Mouse (Mus musculus) v-Abl transformed pro-B cells (cell line): ENCODE measurements at regions not wholly inside any gene's neighbourhood (a gene's known extent, or its start where the extent isn't known, plus 50 kb on each side); places are given as distances from the start of the nearest gene placed in this dataset.

ENCODE experiments used
- in situ Hi-C, 2 experiments: fragments of 400-800 bp; cut with MboI; formaldehyde crosslinking; loops; one replicate each; pipeline ENCODE4 v1.15.1; 2025; ENCODE audit not compliant: unreplicated experiment in 2 of 2

DNA sequence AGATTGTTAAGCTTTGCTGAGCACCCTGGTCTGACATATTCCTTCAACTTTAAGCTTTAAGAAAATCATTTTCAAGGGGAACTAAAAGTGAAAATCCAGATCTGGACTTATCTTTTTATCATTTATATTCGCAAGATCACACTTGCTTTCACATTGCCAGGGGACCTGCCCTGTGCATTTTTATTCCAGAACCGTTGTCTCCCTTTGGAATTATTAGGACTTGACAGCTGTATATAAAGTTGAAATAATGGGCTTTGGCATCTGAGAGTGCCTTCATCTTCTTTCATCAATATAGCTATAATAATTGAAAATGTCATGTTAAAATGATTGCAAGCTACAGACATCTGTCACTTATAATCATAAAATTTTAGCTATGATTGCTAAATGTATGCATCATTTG, 276.8 kb upstream of the Olfm3 start:
- in situ Hi-C loops: no loop called here

DNA sequence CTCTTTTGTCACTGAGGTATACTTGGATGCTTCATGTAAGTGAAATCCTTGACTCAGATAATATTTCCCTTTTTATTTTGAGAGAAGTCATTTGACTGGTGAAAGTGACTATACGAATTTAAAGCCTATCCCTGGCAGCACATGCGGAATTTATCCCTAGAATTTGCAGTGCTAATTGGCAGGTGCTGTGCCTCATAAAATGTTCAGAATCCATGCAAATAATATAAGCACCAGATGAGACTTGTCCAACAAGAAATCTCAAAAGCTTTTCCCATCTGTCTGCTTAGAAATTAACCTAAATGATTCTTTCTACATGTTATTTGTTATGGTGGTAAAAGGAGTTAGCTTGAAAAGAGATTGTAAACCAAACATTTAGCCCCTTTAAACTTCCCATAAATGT, 268.5 kb upstream of the Olfm3 start:
- in situ Hi-C loops: no loop called here

DNA sequence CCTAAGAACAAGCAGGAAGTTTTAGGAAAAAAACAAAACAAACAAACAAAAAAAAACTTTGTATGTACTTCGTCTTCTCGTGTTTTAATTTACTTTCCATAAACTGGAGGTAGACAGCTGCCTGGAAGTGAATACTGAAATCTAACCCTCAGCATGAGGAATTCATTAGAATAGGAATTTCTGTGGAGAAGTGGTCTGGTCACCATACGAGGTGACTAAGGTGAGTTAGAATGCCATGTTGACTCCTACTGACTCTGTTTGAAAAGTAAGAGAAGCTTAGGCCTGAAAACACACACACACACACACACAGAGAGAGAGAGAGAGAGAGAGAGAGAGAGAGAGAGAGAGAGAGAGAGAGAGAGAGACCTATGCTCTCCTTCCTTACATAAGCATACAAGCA, 255.9 kb upstream of the Olfm3 start:
- in situ Hi-C loops: no loop called here

DNA sequence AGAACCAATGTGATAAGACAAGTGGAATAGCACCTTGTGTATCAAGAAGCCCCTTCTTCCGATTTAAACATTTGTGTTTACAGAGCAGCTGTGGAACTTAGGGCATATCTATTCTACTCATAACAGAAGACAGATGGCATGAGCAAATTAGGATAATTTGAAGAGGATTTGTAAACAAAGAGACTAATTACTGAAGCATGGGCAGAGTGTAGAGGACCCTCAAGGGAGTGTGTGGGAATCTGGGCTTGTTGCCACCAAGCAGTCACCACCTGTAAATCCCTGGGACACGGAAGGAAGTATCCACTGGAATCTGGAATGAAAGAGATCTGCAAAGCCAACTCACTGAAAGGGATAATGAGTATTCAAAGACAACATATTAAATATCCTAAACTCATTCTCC, 205.9 kb upstream of the Olfm3 start:
- in situ Hi-C loops: no loop called here

DNA sequence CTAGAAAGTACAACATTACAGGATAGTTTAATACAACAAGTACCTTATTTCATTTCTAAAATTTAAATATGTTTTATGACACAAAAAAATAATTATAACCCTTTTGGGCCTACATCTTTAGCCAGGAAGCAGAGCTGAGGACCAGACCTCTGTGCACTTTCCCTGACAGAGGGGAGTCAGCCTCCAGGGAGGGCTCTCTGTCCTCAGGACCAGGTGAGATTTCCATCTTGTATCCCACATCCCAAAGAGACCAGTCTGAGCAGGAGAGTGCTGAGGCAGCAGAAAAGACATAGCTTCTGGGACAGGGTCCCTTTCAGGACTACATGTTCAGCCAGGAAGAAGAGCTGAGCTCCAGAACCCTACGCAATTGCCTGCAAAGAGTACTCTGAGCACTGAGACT, 178.7 kb upstream of the Olfm3 start:
- in situ Hi-C loops: no loop called here

DNA sequence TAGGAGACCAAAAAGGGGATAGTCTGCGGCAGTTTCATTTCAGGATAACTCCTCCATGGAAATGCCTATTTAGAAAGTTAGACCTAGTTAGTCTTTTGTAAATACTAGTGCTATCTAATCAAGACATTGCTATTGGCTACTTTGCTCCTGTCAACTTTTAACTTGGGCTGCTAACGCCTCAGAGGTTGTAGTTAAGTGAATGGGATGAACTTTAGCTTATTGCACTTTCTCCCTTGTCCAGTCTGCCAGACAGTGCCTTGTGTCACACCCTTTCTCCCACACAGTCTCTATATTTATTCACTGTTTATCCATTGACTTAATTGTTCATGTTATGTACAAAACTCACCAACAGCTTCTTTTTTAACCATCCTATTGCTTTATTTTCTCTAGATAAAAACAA, 167.5 kb upstream of the Olfm3 start:
- in situ Hi-C loops: no loop called here

DNA sequence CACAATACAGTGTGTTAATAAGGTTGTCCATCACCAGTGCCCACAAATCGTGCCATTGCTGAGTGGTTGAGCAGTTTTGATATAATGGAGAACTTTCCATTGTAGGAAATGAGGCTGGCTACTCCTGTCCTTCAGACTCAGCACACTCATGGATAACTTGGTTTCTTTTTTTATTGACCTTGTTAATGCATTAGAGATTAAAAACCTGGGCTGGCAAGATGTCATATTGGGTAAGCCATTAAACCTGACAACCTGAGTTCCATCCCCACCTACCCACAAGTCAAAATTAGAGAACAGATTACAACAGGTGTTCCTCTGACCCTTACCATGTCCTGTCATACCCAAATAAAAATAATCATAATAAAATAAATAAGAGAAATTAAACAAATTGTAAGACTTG, 159.7 kb upstream of the Olfm3 start:
- in situ Hi-C loops: no loop called here

DNA sequence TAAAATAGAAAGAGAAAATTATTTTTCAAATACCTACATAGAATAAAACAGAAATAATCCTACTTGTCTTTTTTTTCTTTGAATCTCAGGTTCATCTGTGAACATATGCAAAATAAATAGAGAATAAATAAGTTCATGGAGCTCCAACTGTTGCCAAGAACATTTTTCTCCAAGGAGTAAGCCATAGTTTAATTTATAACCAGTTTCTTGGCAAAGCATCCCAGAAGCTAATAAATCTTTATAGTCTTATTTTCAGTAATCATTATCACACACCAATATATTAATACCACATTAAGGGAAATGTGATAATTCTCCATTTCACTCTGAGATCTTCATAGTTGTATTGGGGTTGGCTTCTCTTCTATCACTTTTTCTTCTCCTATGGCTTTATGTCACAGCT, 158.7 kb upstream of the Olfm3 start:
- in situ Hi-C loops: no loop called here

DNA sequence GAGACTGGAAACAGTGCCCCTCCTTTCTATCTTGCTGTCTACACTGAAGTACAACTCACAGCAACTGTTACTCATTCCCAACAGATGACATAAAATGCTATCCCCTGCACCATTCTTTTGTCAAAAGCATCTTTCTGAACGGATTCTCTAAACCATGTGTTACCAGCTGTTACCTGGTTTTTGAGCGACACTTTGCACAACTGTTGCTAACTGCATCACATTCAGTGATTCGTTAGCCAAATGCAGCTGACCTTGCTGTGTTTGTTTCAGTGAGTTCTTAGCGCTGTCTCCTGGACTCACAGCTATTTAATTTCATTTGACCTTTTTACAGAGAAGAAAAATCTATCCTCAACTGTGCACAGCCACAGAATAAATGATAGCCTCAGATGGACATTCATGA, 146.6 kb upstream of the Olfm3 start:
- in situ Hi-C loops: loop anchor here in 1 of 2 experiments (25.0 kb wide), 1 partner anchor 1205 kb away; no protein-coding TSS in a partner anchor

DNA sequence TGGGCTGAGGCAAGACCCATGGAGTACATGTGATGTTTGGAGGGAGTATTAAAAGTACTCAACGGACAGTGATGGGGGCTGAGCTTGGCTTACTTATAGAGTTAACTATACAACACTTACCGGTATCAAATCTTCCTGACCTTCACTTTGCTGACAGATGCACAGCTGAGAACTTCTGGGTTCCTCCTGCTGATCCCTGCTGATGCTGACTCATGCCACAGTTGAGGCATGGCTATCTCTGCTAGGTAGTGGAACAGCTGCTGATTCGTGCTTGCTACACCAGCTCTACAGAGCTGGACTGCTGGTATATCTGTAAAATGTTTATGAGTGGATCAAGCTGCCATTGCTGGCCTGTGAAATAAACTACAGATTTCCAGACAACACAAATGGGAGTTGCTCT, 145.3 kb upstream of the Olfm3 start:
- in situ Hi-C loops: loop anchor here in 1 of 2 experiments (25.0 kb wide), 1 partner anchor 1204 kb away; no protein-coding TSS in a partner anchor

DNA sequence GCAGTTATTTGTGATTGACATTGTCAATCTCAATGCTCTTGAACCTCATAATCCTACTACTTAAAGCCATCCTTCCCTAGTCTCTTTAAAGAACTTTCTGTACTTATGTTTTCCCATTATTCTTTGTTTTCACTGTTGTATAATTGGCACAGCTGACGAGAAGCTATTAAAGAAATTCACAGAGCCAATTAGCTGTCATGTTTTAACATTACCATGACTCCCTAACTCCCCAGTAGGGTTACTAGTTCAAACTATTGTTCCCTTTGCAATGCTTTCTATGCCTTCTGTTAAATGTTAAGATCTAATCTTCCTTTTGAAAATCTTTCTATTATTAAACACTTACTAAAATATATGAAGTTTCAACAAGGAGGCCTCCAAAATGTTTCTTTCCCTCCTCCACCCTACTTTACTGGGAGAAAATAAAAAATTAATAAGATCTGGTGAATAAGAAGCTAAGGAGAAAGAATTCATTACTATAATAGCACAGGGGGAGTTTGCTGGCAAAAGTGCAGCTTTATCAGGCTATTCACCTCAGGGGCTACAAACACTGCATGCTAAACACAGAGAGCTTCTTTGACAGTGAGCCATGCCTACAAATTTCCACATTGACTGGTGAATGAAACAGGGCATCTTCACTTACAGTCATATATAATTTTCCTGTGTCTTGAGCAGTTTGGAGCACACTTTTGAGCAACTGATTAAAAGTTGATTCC, 144.4 kb upstream of the Olfm3 start:
- in situ Hi-C loops: loop anchor here in 1 of 2 experiments (25.0 kb wide), 1 partner anchor 1203 kb away; no protein-coding TSS in a partner anchor

DNA sequence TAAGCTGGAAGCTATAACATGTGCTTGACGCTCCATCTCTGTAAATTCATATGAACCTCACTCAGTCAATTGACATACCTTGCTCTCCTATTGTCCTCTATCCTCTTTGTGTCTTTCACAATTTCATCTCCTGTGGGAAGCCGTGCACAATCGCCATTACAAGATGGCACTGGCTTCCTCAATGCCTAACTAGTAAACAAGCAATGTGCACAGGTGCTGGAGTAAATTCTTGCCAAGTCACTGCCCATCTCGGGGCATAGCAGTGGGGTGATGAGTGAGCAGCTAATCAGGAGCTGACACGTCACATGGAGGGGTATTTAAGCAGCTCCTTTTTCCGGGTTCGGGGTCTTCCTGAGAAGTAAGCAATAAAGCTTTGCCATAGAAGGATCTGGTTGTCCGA, 141.5 kb upstream of the Olfm3 start:
- in situ Hi-C loops: loop anchor here in 1 of 2 experiments (25.0 kb wide), 1 partner anchor 1200 kb away; no protein-coding TSS in a partner anchor

DNA sequence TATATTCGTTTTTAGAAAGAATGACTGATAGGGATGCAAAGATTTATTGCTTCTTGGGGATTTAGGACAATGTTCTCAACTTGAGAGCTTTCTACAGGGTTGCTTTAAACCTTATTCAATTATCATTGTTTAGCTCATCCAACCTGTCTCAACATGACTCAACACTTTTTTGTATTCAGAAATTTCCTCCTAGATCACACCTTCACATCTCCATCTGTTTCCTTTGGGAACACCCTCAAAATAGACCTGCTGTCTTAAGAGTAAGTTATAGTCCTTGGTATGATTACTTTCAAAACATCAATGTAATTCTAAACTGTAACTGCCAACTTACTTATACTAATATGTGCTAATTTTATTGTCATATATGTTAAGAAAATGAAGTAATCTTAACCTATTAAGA, 114.8 kb upstream of the Olfm3 start:
- in situ Hi-C loops: no loop called here

DNA sequence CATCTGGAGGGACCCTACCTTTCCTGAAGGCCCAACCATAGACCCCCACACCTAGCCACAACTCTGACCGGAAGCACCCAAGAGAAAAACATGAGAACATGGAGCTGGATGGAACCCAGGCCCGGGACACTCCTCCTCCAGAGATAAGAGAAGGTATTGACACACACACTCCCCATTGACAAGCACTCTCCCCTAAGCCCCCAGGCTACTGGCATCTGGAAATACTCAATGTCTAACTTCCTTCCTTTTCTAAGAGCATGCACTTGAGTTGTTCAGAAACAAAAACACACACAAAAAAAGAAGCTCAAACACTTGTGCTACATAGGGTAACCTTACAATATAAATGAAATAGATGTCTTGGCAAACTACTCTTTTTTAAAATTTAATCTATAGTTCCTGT, 113.9 kb upstream of the Olfm3 start:
- in situ Hi-C loops: no loop called here

DNA sequence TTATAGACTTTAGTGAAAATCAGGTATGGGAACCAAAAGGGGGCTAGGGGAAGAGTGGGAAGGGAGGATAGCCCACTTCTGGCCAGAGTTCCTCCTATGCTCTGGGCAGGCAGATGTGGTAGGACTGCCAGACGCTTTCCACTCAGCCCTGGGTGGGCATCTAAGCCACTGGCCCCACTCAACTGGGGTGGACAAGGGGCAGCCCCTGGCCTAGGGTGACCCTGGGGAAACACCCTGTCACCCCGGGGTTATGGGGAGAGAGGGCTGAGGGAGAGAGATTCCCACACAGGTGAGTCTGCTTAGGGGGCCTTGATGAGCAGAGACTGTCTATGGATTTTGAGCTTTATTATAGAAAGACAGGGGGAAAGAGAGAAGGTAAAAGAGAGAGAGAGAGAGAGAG, 70.8 kb upstream of the Olfm3 start:
- in situ Hi-C loops: no loop called here
